Mouse (Mus musculus) stomach, embryonic 15.5 days (tissue): ENCODE results near the gene Gm10073. TPM values are rescaled to one million over a fixed set of nuclear protein-coding genes. Genes with fewer than 3 reads are reported as not detected.
"Not testable (repeated sequence)": the region's sequence is repeated elsewhere in the genome, so short reads cannot be mapped to it uniquely, and the experiment has no call there.

Experiments used
- ATAC-seq: fragments of 200-750 bp; cut with Nextera tagmentation; 2 replicates; pipeline ENCODE4 v1.8.0; 2017; ENCODE audit warnings: low read depth, moderate number of reproducible peaks, moderate TSS enrichment; ENCODE audit not compliant: insufficient read depth, low FRiP score
- H3K27ac ChIP-seq: fragments of 300-500 bp; sonication (generic); 2 replicates; pipeline ENCODE4 v1.5.1; 2015; ENCODE audit warnings: mild to moderate bottlenecking, inconsistent platforms
- H3K27me3 ChIP-seq: fragments of 300-500 bp; sonication (generic); replicated peaks from 2 replicates; pipeline ENCODE4 v1.6.1; 2015; ENCODE audit warnings: inconsistent platforms
- H3K36me3 ChIP-seq: fragments of 300-500 bp; sonication (generic); 2 replicates; pipeline ENCODE4 v1.6.1; 2015; ENCODE audit warnings: inconsistent platforms
- H3K4me1 ChIP-seq: fragments of 300-500 bp; sonication (generic); 2 replicates; pipeline ENCODE4 v1.6.1; 2015; ENCODE audit warnings: inconsistent platforms
- H3K4me2 ChIP-seq: fragments of 300-500 bp; sonication (generic); 2 replicates; pipeline ENCODE4 v1.6.1; 2015; ENCODE audit warnings: mild to moderate bottlenecking, inconsistent platforms
- H3K4me3 ChIP-seq: fragments of 300-500 bp; sonication (generic); replicated peaks from 2 replicates; pipeline ENCODE4 v1.5.1; 2015; ENCODE audit warnings: inconsistent platforms
- H3K9ac ChIP-seq: fragments of 300-500 bp; sonication (generic); 2 replicates; pipeline ENCODE4 v1.6.1; 2015; ENCODE audit warnings: inconsistent platforms
- H3K9me3 ChIP-seq: fragments of 300-500 bp; sonication (generic); 2 replicates; pipeline ENCODE4 v1.6.1; 2016; ENCODE audit warnings: inconsistent platforms
- WGBS: fragments of 180-500 bp; shearing (Covaris S2); methylation state at CpG from one replicate; pipeline ENCODE4 v1.1.7; 2015; 5-methylcytosine and 5-hydroxymethylcytosine counted together
- polyA plus RNA-seq: library from polyadenylated mRNA; unstranded; fragments of >200 nt; fragmentation: Nextera tagmentation; extraction: Ambion mirVana; gene quantifications from 2 replicates; pipeline ENCODE4 v1.2.1, GENCODE M21; 2015

Gene Gm10073
- polyA plus RNA-seq, 1 experiment from 2014 or later, result 48.1 TPM

DNA sequence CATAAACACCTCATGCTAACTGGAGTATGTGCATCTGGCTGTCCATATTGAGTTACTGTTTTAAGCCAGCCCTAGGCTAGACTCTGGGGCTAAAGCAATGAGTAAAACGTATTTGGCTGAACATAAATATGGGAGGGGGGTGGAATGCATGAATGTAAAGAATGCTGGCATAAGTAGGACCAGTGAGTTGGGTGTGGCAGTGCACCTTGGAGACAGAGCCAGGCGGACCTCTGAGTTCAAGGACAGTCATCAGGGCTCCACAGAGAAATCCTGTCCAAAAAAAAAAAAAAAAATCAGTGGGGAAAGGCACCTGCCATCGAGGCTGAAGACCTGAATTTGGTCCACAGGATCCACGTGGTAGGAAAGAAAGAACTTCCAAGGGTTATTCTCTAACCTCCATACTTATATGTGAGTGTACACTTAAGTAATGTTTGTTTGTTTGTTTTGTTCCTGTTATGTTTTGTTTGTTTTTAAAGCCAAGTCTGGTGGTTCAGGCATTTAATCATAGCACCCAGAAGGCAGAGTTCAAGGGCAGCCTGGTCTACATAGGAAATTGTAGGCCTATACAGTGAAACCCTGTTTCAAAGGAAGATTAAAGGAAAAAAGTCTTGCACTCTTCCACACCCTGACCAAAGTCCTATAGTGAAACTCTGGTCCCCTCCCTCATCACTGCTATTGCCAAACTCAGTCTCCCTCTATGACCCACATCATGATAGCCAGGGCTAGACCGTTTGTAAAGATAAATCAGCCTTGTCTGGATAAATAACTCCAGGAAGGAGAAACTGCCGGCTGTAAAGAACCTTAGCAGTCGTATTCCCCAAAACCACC, 36.0 kb upstream of the Gm10073 start:
- Histone ChIP-seq H3K27me3 (peaks cover 13% of the 10 kb centered on the region), H3K4me3 (no peak overlapping the region), H3K4me1 (peaks cover 5% of the 10 kb centered on the region; the same call in 1 of the 2 replicates), H3K9ac (no peak overlapping the region), H3K9me3 (no peaks in the 10 kb centered on the region), H3K27ac (peak overlapping the region; percentile 85; the same call in 1 of the 2 replicates), H3K4me2 (no peak overlapping the region), H3K36me3 (no peaks in the 10 kb centered on the region)
- 48% methylated on average over 7 of the region's 7 CpGs for WGBS
- no peak for ATAC-seq

DNA sequence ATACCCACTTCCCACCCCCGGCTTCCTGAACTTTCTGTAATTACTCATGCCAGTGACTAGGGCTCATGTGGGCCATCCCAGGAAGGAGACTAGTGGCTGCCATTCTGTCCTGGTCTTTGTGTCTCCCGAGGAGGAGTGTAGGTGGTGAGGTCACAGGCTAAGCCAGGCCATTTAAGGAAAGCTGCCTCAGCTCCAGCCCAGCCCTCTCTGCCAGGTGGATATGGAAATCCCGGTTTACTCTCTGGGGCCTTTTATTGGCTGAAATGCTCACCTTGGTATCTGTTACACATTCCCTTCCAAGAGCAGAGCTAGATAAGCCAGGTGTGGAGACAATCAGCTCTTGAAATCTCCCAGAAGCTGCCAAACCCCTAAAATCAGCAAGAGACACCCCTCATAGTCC, 35.2 kb upstream of the Gm10073 start:
- H3K4me2 ChIP-seq, result no peak overlapping the region
- H3K27me3 ChIP-seq, result peaks cover 22% of the 10 kb centered on the region
- peaks cover 5% of the 10 kb centered on the region; the same call in 1 of the 2 replicates for H3K4me1 ChIP-seq
- no peak for ATAC-seq
- WGBS, result 31% methylated on average over 3 of the region's 3 CpGs
- H3K36me3 ChIP-seq, result no peaks in the 10 kb centered on the region
- peak overlapping the region; percentile 85 for H3K27ac ChIP-seq
- H3K9ac ChIP-seq, result no peak overlapping the region
- no peaks in the 10 kb centered on the region for H3K9me3 ChIP-seq
- H3K4me3 ChIP-seq, result no peak overlapping the region

DNA sequence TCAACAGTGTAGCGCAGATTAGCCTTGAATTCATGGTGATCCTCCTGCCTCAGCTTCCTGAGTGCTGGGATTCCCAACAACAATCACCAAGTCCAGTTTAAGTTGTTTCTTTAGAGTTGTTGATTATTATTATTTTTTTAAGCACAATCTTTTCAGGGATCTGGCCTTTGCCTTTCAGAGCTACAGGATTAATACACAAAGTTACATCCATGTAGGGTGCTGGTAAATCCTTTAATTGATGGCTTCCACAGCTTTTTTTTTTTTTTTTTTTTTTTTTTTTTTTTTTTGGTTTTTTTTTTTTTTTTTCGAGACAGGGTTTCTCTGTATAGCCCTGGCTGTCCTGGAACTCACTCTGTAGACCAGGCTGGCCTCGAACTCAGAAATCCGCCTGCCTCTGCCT, 34.5 kb upstream of the Gm10073 start:
- not testable (repeated sequence) for H3K36me3 ChIP-seq, H3K4me2 ChIP-seq, ATAC-seq, H3K4me1 ChIP-seq, H3K9me3 ChIP-seq, H3K9ac ChIP-seq, H3K4me3 ChIP-seq
- 83% methylated on average over 4 of the region's 4 CpGs for WGBS
- peaks cover 26% of the 10 kb centered on the region for H3K27me3 ChIP-seq
- H3K27ac ChIP-seq, result 0 out of 2 replicates have a peak overlapping the region, but pooled peaks have one; percentile 85

DNA sequence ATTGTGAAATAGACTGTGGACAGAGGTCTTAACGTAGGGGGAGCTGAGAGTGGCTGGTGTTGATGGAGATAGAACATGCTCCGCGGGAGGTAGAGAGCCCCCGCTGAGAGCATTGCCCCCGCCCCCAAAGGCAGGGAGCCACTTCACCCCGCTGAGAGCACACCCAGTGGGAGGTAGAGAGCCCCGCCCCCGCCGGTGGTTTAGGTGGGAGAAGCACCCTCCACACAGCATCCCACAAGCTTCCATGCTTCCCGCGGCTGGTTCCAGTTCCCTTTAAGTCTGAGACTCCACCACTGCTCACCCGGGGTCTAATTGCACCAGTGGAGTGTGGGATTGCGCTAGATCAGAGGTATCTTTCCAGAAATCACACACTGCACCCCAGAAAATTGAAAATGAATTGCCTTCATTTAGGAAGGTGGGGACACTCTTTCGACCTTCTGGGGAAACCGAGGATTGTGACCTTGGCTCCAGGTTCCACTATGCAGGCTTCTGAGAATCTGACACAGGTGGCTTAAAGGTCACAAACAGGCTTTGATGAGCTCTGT, 33.4 kb upstream of the Gm10073 start:
- Histone ChIP-seq H3K27ac (peak overlapping the region; percentile 40; the same call in 1 of the 2 replicates), H3K4me2 (peak overlapping the region; percentile 40), H3K4me1 (no peaks in the 10 kb centered on the region), H3K4me3 (0 out of 2 replicates have a peak overlapping the region, but pooled peaks have one; percentile 12), H3K9me3 (no peaks in the 10 kb centered on the region), H3K9ac (no peak overlapping the region), H3K27me3 (peaks cover 29% of the 10 kb centered on the region), H3K36me3 (no peaks in the 10 kb centered on the region)
- WGBS, result 32% methylated on average over 15 of the region's 15 CpGs
- ATAC-seq, result no peak

DNA sequence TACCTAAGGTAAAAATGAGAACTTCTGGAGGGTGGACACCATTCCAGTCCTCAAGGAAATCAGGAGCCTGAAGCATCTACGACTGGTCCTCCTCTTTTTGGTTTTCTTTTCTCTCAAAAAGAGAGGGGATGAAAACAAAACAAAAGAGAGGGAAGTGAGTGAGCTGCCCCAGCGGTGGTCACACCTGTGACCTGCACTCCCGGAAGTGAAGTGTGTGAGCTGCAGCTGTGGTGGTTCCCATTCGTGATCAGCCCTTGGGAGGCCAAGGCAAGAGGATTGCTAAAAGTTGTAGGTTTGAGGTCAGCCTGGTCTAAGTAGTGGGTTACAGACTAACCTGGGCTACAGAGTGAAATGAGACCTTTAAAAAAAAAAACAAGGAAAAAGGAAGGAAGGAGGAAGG, 32.9 kb upstream of the Gm10073 start:
- Histone ChIP-seq H3K4me1 (no peaks in the 10 kb centered on the region), H3K27me3 (peaks cover 29% of the 10 kb centered on the region), H3K4me2 (peak overlapping the region; percentile 34; the same call in 1 of the 2 replicates), H3K9me3 (no peaks in the 10 kb centered on the region), H3K27ac (peak overlapping the region; percentile 63; the same call in 1 of the 2 replicates), H3K9ac (no peak overlapping the region), H3K4me3 (peak overlapping the region; percentile 21; the same call in 1 of the 2 replicates), H3K36me3 (no peaks in the 10 kb centered on the region)
- WGBS, result 38% methylated on average over 4 of the region's 4 CpGs
- no peak for ATAC-seq

DNA sequence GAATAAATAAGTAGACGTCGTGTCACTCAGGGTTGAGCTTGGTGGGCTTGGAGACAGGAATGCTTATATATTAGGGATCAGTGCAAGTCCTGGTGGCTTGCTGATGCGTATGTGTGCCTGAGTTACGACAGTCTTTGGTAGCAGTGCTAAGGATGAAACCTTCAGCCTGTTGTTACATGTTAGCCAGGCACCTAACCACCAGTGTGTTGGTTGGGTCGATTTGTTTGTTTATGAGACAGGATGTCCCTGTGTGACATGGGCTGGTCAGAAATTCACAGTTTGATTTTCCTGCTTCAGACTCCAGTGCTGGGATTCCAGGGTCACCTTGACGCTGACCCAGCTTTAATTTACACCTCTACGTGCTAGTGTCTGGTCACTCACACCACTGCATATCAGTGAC, 32.4 kb upstream of the Gm10073 start:
- peak overlapping the region; percentile 21 for H3K4me3 ChIP-seq
- peaks cover 29% of the 10 kb centered on the region for H3K27me3 ChIP-seq
- H3K36me3 ChIP-seq, result no peaks in the 10 kb centered on the region
- no peak overlapping the region for H3K9ac ChIP-seq
- 45% methylated on average over 7 of the region's 7 CpGs for WGBS
- peak overlapping the region; percentile 34 for H3K4me2 ChIP-seq
- no peaks in the 10 kb centered on the region for H3K4me1 ChIP-seq
- H3K9me3 ChIP-seq, result no peaks in the 10 kb centered on the region
- H3K27ac ChIP-seq, result peak overlapping the region; percentile 63; the same call in 1 of the 2 replicates
- no peak for ATAC-seq

DNA sequence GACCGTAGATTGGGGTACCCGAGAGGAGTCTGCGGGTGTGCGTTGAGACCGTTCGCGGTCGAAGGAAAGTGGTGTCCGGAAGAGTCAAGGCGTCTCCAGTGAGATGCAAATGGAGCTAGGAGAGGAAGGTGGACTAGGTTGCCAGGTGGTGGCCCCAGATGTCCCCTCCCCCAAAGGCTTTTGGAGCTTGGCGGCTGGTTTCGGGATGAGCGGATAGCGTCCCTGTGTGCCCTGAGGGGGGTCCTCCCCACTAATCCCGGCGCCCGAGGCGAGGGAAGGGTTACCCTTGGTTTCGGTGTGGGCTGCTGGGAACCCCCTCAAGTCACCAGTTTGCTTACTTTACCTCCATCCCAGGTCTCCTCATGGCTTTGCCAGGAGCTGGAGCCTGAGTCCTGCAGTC, 30.7 kb upstream of the Gm10073 start:
- WGBS, result 1% methylated on average over 19 of the region's 19 CpGs
- Histone ChIP-seq H3K4me3 (peak overlapping the region; percentile 56), H3K4me2 (peak overlapping the region; percentile 54), H3K4me1 (no peaks in the 10 kb centered on the region), H3K9me3 (no peaks in the 10 kb centered on the region), H3K9ac (peak overlapping the region; percentile 59), H3K36me3 (no peaks in the 10 kb centered on the region), H3K27ac (peak overlapping the region; percentile 85), H3K27me3 (peaks cover 29% of the 10 kb centered on the region)
- no peak for ATAC-seq

DNA sequence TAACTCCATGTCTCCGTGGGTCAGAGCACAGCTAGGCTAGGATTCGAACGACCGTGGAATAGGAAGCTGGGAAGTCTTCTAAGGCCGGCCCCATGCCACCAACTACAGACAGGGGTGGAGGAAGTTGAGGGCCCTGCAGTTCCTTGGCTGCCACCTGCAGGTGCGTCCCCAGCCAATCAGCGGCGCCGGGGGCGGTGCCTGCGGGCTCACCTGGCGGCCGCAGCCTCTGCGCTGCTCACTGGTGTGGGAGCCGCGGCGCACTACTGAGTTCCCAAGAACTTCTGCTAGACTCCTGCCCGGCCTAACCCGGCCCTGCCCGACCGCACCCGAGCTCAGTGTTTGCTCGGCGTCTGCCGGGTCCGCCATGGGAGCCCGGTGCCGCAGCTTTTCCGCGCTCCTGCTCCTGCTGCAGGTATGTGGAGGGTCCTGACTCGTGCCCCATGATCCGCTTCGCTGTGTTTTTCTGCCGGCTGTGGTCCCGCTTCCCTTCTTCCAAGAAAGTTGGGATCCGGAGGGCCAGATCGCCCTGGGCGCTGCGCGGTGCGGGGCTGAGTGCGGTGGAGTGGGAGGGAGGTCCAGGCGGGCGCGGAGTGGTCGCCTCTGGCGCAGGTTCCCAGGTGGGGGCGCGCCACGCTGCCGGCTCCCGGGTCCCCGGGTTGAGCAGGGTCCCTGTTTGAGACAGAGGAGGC, 30.0 kb upstream of the Gm10073 start, which contains the start of gene Cdh1:
Gene Cdh1 (plus strand): TSS at position 221 of the 689 bp plus-strand sequence.
- Histone ChIP-seq H3K27me3 (peaks cover 29% of the 10 kb centered on the region), H3K36me3 (no peaks in the 10 kb centered on the region), H3K9me3 (no peaks in the 10 kb centered on the region), H3K4me2 (peak within 1 kb of the TSS; percentile 54), H3K27ac (peak within 1 kb of the TSS; percentile 85), H3K4me1 (no peaks in the 10 kb centered on the region), H3K9ac (peak within 1 kb of the TSS; percentile 59), H3K4me3 (peak within 1 kb of the TSS; percentile 56)
- WGBS, result under 1% methylated on average over 53 of the region's 53 CpGs
- ATAC-seq, result peak; percentile 90

DNA sequence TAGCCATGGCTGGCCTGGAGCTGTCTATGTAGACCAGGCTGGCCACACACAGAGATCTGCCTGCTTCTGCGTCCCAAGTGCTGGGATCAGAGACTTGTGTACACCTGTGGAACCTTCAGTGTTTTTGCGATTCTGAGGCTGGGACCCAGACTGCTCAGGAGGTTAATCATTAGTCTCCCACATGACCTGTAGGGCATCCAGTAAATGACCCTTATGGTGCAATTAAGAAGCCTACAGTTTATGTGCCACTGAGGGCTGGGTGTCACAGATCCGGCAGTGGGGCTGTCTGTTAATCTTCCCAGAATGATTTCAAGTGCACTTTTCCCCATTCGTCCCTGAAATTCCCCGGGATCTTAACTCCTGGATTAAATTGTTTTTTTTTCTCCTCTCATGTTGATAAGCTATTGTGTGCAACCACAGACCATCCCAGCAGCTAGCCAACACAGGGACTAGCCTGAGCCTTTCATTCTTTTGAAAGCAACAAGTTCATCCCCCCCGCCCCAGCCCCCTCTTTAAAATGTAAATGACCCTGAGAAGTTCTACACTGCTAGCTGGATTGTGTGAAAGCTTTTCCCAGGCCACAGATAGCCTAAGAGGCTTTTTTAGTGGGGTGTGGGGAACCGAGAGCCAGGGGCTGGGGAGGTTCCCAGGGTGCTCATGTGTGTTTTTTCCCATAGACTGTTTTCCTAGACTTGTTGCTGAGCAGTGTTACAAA, 26.2 kb upstream of the Gm10073 start:
- Histone ChIP-seq H3K4me2 (no peak overlapping the region), H3K4me3 (no peak overlapping the region), H3K9me3 (no peaks in the 10 kb centered on the region), H3K9ac (no peak overlapping the region), H3K36me3 (no peaks in the 10 kb centered on the region), H3K27ac (peak overlapping the region; percentile 32; the same call in 1 of the 2 replicates), H3K4me1 (no peaks in the 10 kb centered on the region), H3K27me3 (peaks cover 17% of the 10 kb centered on the region)
- ATAC-seq, result no peak; the same call in 1 of the 2 replicates
- 39% methylated on average over 7 of the region's 7 CpGs for WGBS

DNA sequence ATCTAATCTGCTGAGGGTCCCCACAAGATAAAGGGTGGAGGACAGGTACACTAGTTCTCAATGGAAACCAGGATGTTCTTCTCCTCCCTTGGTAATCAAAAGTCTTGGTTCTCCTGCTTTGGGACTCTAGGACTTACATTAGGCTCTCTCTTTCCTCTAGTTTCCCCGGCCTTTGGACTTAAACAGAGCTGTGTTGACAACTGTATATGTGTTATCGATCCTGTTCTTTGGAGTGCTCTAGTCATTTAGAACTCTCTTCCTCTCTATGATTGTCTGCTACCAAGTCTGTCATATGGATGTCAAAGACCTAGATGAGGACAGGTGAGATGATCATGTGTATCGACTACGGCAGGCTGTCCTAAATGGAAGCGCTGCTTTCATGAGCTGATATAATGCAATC, 23.8 kb upstream of the Gm10073 start:
- no peak overlapping the region for H3K27ac ChIP-seq
- WGBS, result 88% methylated on average over 5 of the region's 5 CpGs
- H3K9ac ChIP-seq, result no peak overlapping the region
- no peak overlapping the region for H3K4me2 ChIP-seq
- no peaks in the 10 kb centered on the region for H3K9me3 ChIP-seq
- H3K4me1 ChIP-seq, result no peaks in the 10 kb centered on the region
- no peak overlapping the region for H3K4me3 ChIP-seq
- H3K27me3 ChIP-seq, result no peaks in the 10 kb centered on the region
- no peak for ATAC-seq
- H3K36me3 ChIP-seq, result no peaks in the 10 kb centered on the region

DNA sequence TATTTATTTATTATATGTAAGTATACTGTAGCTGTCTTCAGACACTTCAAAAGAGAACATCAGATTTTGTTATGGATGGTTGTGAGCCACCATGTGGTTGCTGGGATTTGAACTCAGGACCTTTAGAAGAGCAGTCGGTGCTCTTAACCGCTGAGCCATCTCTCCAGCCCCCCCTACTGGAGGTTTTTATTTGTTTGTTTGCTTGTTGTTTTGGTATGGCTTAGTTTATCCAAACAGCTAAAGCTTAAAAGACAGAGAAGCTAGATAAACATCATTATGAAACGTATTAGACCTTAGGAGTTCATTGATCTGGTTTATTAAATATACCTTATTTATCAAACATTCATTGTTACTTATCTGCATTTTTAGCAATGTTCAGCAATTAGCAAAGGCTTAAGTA, 22.4 kb upstream of the Gm10073 start:
- H3K4me1 ChIP-seq, H3K27me3 ChIP-seq, H3K4me3 ChIP-seq, H3K9ac ChIP-seq, H3K4me2 ChIP-seq, H3K9me3 ChIP-seq, ATAC-seq, H3K27ac ChIP-seq, H3K36me3 ChIP-seq: not testable (repeated sequence)
- WGBS, result 85% methylated on average over 3 of the region's 3 CpGs
